Mouse (Mus musculus) heart, embryonic 12.5 days (tissue): ENCODE results near the gene Sema4c. TPM values are rescaled to one million over a fixed set of nuclear protein-coding genes. Genes with fewer than 3 reads are reported as not detected.
A peak's percentile ranks its signal among the peaks of the same experiment; 100 is the strongest.

Source experiments
- ATAC-seq: fragments of 200-750 bp; cut with Nextera tagmentation; 2 replicates; pipeline ENCODE4 v1.8.0; 2017; ENCODE audit warnings: moderate TSS enrichment, moderate library complexity; ENCODE audit not compliant: insufficient number of reproducible peaks, low FRiP score
- H3K27ac ChIP-seq: fragments of 300-500 bp; sonication (generic); 2 replicates; pipeline ENCODE4 v1.5.1; 2016; ENCODE audit warnings: mild to moderate bottlenecking, moderate library complexity; ENCODE audit not compliant: poor library complexity, severe bottlenecking
- H3K27me3 ChIP-seq: fragments of 300-500 bp; sonication (generic); replicated peaks from 2 replicates; pipeline ENCODE4 v1.6.1; 2016; ENCODE audit warnings: mild to moderate bottlenecking, moderate library complexity
- H3K36me3 ChIP-seq: fragments of 300-500 bp; sonication (generic); 2 replicates; pipeline ENCODE4 v1.6.1; 2016; ENCODE audit warnings: mild to moderate bottlenecking, moderate library complexity
- H3K4me1 ChIP-seq: fragments of 300-500 bp; sonication (generic); replicated peaks from 2 replicates; pipeline ENCODE4 v1.6.1; 2016; ENCODE audit warnings: mild to moderate bottlenecking
- H3K4me2 ChIP-seq: fragments of 300-500 bp; sonication (generic); 2 replicates; pipeline ENCODE4 v1.6.1; 2016; ENCODE audit warnings: mild to moderate bottlenecking, moderate library complexity
- H3K4me3 ChIP-seq: fragments of 300-500 bp; sonication (generic); 2 replicates; pipeline ENCODE4 v1.5.1; 2016; ENCODE audit warnings: mild to moderate bottlenecking
- H3K9ac ChIP-seq: fragments of 300-500 bp; sonication (generic); 2 replicates; pipeline ENCODE4 v1.6.1; 2016; ENCODE audit warnings: mild to moderate bottlenecking, moderate library complexity
- H3K9me3 ChIP-seq: fragments of 300-500 bp; sonication (generic); replicated peaks from 2 replicates; pipeline ENCODE4 v1.6.1; 2016; ENCODE audit warnings: mild to moderate bottlenecking, moderate library complexity
- WGBS: fragments of 180-500 bp; shearing (Covaris S2); methylation state at CpG from one replicate; pipeline ENCODE4 v1.1.7; 2016; 5-methylcytosine and 5-hydroxymethylcytosine counted together
- polyA plus RNA-seq: library from polyadenylated mRNA; unstranded; fragments of >200 nt; fragmentation: Nextera tagmentation; extraction: Ambion mirVana; gene quantifications from 2 replicates; pipeline ENCODE4 v1.2.1, GENCODE M21; 2016

Gene Sema4c
- polyA plus RNA-seq, 1 experiment from 2014 or later = 13.3 TPM

DNA sequence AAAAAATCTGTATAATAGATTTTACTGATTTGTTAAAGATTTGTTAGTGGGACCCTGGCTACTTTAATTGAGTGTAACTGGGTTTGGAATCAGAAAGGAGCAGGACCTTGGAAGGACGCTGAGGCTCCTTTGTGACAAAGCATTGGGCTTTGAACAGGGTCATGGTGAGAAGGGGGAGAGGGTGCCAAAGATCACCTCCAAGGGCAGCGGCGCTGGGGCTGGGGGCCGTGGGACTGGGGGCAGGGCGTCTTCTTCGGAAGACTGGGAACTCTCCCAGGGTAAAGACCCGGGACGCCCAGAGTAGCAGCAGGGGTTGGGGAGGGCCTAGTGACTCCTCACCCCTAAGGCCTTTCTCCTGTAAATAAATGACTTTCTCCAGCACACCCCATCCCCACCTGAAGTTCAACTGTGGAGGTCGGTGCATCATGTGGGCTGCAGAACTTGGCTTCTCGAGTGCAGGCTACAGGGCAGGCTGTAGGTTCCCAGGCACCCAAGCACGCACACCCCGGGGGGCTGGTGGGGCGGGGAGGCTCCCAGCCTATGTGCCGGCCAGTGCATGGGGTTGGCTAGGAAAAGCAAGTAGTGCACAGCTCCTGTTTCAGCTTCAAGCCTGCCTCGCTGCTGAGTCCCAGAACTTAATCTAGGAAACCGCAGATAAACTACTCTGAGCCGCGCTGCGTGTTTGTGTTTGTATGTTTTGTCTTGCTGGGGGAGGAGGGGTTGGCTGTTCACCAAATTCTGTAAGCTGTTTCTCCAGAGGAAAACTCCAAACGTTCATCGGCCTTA lies 9.9 kb upstream of the Sema4c start:
- no peak for ATAC-seq
- H3K27ac ChIP-seq = no peak overlapping the region

DNA sequence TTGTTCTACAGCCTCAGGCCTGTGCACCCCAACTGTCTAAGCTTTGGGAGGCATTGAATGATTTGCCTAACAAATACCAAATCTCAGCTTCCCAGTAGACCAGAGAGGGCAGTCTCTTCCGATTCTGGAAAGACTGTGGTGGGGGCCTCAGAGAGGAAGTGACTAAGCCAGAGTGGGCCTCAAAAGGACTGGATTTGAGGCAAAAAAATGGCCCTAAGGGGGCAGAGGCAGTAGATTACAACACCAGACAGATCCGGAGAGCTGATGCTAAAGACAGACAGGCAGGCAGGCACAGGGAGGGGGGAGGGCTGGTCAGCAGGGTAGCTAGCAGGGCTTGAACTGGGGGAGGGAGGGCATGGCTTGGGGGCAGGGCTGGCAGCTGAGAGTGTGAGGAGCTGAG lies 8.3 kb upstream of the Sema4c start:
- WGBS = 16% methylated on average over 2 of the region's 2 CpGs
- no peak overlapping the region for H3K27ac ChIP-seq
- ATAC-seq = no peak
- no peaks in the 10 kb centered on the region for H3K36me3 ChIP-seq
- H3K9me3 ChIP-seq = no peaks in the 10 kb centered on the region
- no peak overlapping the region for H3K4me2 ChIP-seq
- H3K4me3 ChIP-seq = no peak overlapping the region
- no peaks in the 10 kb centered on the region for H3K27me3 ChIP-seq
- H3K9ac ChIP-seq = no peak overlapping the region
- peaks cover 88% of the 10 kb centered on the region for H3K4me1 ChIP-seq

More for the DNA sequence above, 9.9 kb upstream of the Sema4c start:
- Histone ChIP-seq H3K9ac (0 out of 2 replicates have a peak overlapping the region, but pooled peaks have one; percentile 3), H3K4me2 (peak overlapping the region; percentile 8; the same call in 1 of the 2 replicates), H3K9me3 (no peaks in the 10 kb centered on the region), H3K4me3 (no peak overlapping the region), H3K4me1 (peaks cover 83% of the 10 kb centered on the region), H3K27me3 (no peaks in the 10 kb centered on the region), H3K36me3 (no peaks in the 10 kb centered on the region)
- WGBS = 39% methylated on average over 21 of the region's 21 CpGs

DNA sequence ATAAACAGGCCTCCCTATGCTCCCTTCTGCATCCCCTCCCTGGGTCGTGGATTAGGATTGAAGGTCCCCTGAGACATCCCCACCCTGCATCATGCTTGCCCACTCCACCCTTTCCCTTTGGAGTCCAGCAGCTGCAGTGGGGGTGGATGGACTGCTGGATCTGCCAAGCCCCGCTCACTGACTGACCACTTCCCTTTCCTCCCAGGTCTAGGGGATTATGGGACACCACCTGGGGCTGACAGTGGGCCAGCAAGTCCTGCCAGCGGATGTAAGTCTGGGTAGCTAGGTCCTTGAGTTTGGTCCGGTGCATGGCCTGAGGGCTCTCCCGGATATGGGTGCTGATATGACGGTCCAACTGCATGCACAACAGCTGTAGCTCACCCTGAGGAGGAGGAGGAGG lies 6.0 kb upstream of the Sema4c start:
- Histone ChIP-seq H3K4me2 (no peak overlapping the region), H3K9me3 (no peaks in the 10 kb centered on the region), H3K9ac (no peak overlapping the region), H3K4me3 (no peak overlapping the region), H3K4me1 (peaks cover 84% of the 10 kb centered on the region), H3K36me3 (no peaks in the 10 kb centered on the region), H3K27me3 (no peaks in the 10 kb centered on the region), H3K27ac (no peak overlapping the region)
- 52% methylated on average over 6 of the region's 6 CpGs for WGBS
- ATAC-seq = no peak

DNA sequence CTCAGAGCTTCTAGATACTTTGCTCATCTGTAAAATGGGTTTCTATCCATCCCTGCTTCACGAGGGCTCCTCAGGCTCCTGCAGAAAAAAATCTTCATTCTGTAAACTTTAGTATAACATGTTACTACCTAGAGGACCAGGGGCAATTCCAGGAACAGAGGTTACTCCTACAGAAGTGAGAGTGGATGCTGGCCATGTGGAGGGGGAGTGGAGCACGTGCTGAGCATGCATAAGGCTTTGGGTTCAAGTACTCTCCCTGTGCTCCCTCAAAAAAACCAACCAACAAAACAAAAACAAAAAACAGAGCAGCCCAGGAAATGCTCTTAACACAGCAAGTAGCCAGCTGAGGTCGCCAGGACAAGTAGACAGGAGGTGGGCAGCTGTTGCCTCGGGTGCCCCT lies 5.5 kb upstream of the Sema4c start:
- no peaks in the 10 kb centered on the region for H3K27me3 ChIP-seq

DNA sequence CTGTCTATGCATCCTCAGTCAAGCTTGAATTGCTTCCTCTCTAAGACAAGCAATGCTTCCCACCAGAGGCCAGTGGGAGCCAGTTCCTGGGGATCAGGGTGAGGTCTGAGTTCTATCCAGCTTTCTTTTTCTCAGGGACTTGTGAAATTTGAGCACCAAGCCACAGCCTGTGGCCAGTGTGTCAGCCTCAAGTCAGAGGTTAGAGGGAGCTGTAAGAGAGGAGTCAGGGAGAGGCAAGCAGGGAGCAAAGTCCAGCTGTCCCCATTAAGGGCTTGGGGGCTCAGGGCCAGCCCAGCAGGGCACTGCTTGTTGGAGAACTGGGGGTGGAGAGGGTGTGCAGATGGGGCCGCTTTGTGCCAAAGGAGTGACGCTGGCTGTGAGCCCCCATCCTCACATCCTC lies 5.0 kb upstream of the Sema4c start:
- WGBS = 83% methylated on average over 2 of the region's 2 CpGs
- H3K4me3 ChIP-seq = no peak overlapping the region
- no peaks in the 10 kb centered on the region for H3K36me3 ChIP-seq
- H3K9me3 ChIP-seq = no peaks in the 10 kb centered on the region
- H3K4me2 ChIP-seq = 0 out of 2 replicates have a peak overlapping the region, but pooled peaks have one; percentile 9
- H3K4me1 ChIP-seq = peaks cover 85% of the 10 kb centered on the region
- no peaks in the 10 kb centered on the region for H3K27me3 ChIP-seq
- H3K27ac ChIP-seq = 0 out of 2 replicates have a peak overlapping the region, but pooled peaks have one; percentile 0
- no peak overlapping the region for H3K9ac ChIP-seq
- ATAC-seq = no peak

More for the DNA sequence above, 5.5 kb upstream of the Sema4c start:
- Histone ChIP-seq H3K9ac (no peak overlapping the region), H3K4me1 (peaks cover 86% of the 10 kb centered on the region), H3K27ac (no peak overlapping the region), H3K36me3 (no peaks in the 10 kb centered on the region), H3K4me3 (no peak overlapping the region), H3K9me3 (no peaks in the 10 kb centered on the region), H3K4me2 (no peak overlapping the region)
- WGBS = 69% methylated on average over 4 of the region's 4 CpGs
- no peak for ATAC-seq

DNA sequence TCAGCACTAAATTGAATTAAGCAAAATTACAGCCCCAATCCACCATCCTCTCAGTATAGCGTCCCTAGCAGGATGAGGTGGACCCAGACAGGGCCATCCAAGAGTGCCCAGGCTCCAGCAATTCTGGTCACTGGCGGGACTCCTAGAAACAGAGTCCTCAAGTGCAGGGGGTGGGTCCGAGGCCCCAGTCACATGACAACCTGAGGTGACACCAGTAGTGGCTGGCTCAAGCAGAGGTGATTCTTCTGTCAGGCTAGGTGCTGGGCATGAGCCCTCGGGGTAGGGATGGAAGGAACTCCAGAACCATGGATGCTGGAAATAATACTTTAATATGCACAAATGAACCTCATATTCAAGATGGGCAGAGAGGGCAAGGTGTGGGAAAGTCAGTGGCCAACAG lies 4.2 kb upstream of the Sema4c start:
- Histone ChIP-seq H3K9ac (no peak overlapping the region), H3K4me1 (peaks cover 81% of the 10 kb centered on the region), H3K27me3 (no peaks in the 10 kb centered on the region), H3K36me3 (no peaks in the 10 kb centered on the region), H3K27ac (0 out of 2 replicates have a peak overlapping the region, but pooled peaks have one; percentile 0), H3K4me2 (no peak overlapping the region), H3K4me3 (no peak overlapping the region), H3K9me3 (no peaks in the 10 kb centered on the region)
- WGBS = 49% methylated on average over 4 of the region's 4 CpGs
- no peak for ATAC-seq

DNA sequence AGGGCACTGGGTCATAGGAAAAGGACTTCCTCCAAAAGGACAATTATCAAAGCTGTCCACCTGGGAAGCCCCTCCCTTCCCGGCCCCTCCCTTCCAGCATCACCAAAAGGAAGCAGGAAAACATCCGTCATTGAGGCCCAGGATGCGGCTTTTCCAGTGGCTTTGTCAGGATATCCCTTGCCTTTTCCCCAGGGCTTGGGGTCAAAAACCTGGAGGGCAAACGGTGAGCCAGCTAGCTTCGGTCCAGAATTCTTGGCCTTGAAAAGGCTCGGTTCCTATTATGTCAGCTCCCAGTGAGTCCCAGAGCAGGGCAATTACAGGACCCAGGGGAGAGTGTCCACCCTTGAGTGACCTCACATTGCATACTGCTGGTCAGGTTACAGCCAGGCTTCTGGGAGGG lies 2.8 kb upstream of the Sema4c start:
- ATAC-seq = no peak
- H3K36me3 ChIP-seq = no peaks in the 10 kb centered on the region
- H3K27ac ChIP-seq = no peak overlapping the region
- peaks cover 70% of the 10 kb centered on the region for H3K4me1 ChIP-seq
- no peaks in the 10 kb centered on the region for H3K27me3 ChIP-seq
- WGBS = 44% methylated on average over 6 of the region's 6 CpGs
- H3K9ac ChIP-seq = no peak overlapping the region
- no peak overlapping the region for H3K4me3 ChIP-seq
- H3K9me3 ChIP-seq = no peaks in the 10 kb centered on the region
- H3K4me2 ChIP-seq = no peak overlapping the region

DNA sequence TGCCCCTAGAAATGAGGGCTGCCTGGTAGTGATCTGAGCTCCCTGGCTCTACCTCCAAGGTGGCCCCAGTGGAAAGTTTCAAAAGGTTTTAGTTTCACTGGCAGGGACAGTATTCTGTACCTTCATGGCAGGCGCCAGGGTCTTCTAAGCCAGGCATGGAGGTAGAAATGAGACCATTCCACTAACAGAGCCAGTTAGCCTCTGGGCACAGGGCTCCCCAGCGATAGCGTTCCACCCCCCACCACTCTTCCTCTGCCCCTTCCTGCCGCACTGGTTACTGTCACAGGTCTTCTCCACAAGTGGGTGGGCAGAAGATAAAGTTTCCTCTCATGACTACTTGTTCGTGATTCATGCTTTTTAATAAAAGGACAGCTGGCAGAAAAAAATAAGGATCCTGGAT lies 1.7 kb upstream of the Sema4c start:
- Histone ChIP-seq H3K9ac (no peak overlapping the region), H3K27ac (no peak overlapping the region), H3K4me3 (no peak overlapping the region), H3K4me2 (peak overlapping the region; percentile 93; the same call in 1 of the 2 replicates), H3K27me3 (no peaks in the 10 kb centered on the region), H3K36me3 (peaks cover 5% of the 10 kb centered on the region), H3K9me3 (no peaks in the 10 kb centered on the region), H3K4me1 (peaks cover 73% of the 10 kb centered on the region)
- 48% methylated on average over 5 of the region's 5 CpGs for WGBS
- ATAC-seq = no peak

DNA sequence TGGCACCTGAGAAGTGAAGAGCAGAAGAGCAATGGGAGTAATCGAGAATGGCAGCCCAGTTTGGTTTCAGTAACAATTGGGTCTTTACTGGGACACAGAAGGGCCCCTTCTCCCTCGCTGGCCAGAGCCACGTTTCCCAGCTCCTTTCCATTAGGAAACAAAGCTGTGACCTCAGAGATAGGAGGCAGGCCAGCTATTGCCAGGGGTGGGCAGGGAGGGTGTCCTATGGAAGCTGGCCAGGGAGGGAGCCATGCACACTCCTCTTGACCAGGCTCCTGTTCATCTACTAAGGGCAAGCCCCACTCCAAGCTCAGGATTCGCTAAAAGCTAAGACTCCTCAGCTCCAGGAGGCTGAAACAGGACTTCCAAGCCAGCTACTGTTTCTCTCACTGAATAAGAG lies 1.1 kb upstream of the Sema4c start:
- Histone ChIP-seq H3K27ac (peak overlapping the region; percentile 97; the same call in 1 of the 2 replicates), H3K9me3 (no peaks in the 10 kb centered on the region), H3K4me2 (peak overlapping the region; percentile 93), H3K4me3 (peak overlapping the region; percentile 73; the same call in 1 of the 2 replicates), H3K4me1 (peaks cover 73% of the 10 kb centered on the region), H3K36me3 (peaks cover 11% of the 10 kb centered on the region), H3K9ac (no peak overlapping the region), H3K27me3 (no peaks in the 10 kb centered on the region)
- 7% methylated on average over 4 of the region's 4 CpGs for WGBS
- no peak for ATAC-seq

DNA sequence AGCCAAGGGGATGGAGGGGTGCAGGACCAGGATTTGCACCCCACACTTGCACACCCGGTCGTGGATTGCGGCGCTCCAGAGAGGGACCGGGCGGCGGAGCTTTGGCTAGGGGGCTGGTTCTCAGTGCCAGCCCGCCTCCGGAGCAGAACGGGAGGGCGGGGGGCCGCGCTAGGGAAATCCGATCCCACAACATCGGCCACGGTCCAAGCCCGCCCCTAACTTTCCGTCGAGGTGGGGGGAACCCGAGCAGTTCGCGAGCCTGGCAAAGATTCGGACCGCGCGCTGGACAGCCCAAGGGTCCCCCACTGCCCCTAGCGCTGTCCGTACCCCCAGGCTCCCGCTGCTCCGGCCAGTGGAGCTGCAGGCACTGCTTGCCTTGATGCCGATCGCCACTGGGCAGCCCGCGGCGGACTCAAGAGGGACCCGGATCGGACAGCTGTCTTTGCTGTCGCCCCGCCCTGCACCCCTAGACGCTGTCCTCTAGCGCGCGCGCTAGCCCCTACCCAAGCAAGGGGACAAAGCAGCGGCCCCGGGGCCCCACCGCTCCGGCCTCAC lies 615 bp downstream of the Sema4c start:
- Histone ChIP-seq H3K36me3 (peaks cover 28% of the 10 kb centered on the region), H3K4me3 (peak overlapping the region; percentile 73), H3K9ac (peak overlapping the region; percentile 94), H3K27me3 (no peaks in the 10 kb centered on the region), H3K9me3 (no peaks in the 10 kb centered on the region), H3K4me1 (peaks cover 60% of the 10 kb centered on the region), H3K4me2 (peak overlapping the region; percentile 93), H3K27ac (peak overlapping the region; percentile 97)
- WGBS = under 1% methylated on average over 48 of the region's 48 CpGs
- ATAC-seq = peak; percentile 82

DNA sequence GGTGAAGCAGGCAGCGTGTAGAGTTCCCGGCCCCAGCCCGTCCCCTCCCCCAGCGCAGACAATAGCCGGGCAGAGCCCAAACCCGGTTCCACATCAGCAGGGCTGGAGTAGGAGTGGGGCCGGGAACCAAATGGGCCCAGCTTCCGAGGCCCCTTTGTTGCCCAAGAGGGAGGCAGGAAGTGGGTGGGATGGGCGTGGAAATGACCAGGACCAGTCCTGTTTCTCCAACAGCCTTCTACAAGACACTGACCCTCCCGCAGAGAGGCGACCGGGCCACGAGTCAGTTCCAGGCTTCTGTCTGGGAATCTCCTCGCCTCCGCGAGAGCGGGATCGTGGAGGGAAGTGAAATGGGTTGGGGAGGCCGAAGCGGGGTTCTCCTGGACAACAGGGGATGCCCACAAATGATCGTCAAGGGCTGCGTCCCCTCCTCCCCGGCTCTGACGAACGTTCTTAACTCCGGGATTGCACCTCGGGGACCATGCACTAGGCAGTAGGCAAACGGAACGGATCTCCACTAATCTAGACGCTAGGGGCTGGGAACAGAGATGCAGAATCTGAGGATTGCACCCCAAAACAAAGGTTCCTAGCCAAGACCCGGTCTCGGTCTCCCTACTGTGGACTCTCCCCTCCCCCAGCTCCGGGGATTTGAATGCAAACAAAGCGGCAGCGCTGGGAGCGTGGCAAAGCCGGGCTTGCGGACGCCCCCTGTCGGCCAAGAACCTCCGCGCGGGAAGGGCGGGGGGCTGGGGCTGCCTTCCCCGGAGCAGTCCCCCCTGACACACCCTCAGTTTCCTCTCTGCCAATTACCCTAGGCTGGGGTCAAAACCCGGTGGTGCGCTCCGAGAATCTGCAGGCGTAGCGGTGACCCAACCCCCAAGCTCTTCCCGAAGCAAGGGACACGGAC lies 1.3 kb downstream of the Sema4c start:
- peak; percentile 71 for ATAC-seq
- H3K4me3 ChIP-seq = peak overlapping the region; percentile 73
- peak overlapping the region; percentile 97 for H3K27ac ChIP-seq
- H3K9me3 ChIP-seq = no peaks in the 10 kb centered on the region
- H3K9ac ChIP-seq = peak overlapping the region; percentile 94
- peaks cover 36% of the 10 kb centered on the region for H3K36me3 ChIP-seq
- peak overlapping the region; percentile 93 for H3K4me2 ChIP-seq
- under 1% methylated on average over 51 of the region's 52 CpGs for WGBS
- peaks cover 52% of the 10 kb centered on the region for H3K4me1 ChIP-seq
- no peaks in the 10 kb centered on the region for H3K27me3 ChIP-seq
